Mouse (Mus musculus): ENCODE data around the gene Prkn. TPM values are rescaled to one million over a fixed set of nuclear protein-coding genes. Genes with fewer than 3 reads are reported as not detected.

The Prkn gene
- polyA plus RNA-seq, 1 experiment from 2014 or later, result 2.8 TPM

Other genes with a start within 250 kb of the Prkn start
- gene Pacrg, start 73 bp upstream of the Prkn start, polyA plus RNA-seq (2015; fragmentation: Nextera tagmentation; extraction: Ambion mirVana), result 2.9 and 3.9 TPM in 2 replicates

Data from kidney, embryonic 16.5 days (tissue).